In genomic region chr2:27873030-27873429, GRCm38 (mm10) we compare ENCODE assay signal across 18 mouse cellular contexts. TPM values are rescaled to one million over a fixed set of nuclear protein-coding genes. Genes with fewer than 3 reads are reported as not detected.
"Had no signal": no experiment of that assay in that cellular context is flagged by ENCODE, and none has a peak within 500 bp of the region (broad histone marks: within the 10 kb centered on the region; RNA-seq: fewer than 3 reads in every experiment).

No protein-coding gene starts in this region.

- H3K4me1 ChIP-seq: midbrain, embryonic 12.5 days; midbrain, embryonic 15.5 days; neural tube, embryonic 13.5 days had no signal

- H3K4me2 ChIP-seq: liver, embryonic 11.5 days; lung, embryonic 15.5 days; midbrain, embryonic 12.5 days; midbrain, embryonic 15.5 days; neural tube, embryonic 13.5 days had no signal

- H3K9me3 ChIP-seq: lung, embryonic 15.5 days; midbrain, embryonic 12.5 days; midbrain, embryonic 15.5 days; neural tube, embryonic 13.5 days had no signal

- H3K4me3 ChIP-seq: layer of hippocampus, adult 2 months; lung, embryonic 15.5 days; midbrain, embryonic 12.5 days; midbrain, embryonic 15.5 days; neural tube, embryonic 13.5 days had no signal

- H3K27ac ChIP-seq: layer of hippocampus, adult 2 months; liver, embryonic 14.5 days; lung, embryonic 15.5 days; midbrain, embryonic 15.5 days; neural tube, embryonic 13.5 days had no signal

- DNase-seq: kidney, adult 18-20 months; kidney, adult 9 months; kidney, postnatal 14 days; kidney, postnatal 4 days; layer of hippocampus, adult 9-11 months; liver, postnatal 0 days; lung, postnatal 10 days; lung, postnatal 36 days; thymus, adult 18-20 months; thymus, postnatal 36 days had no signal

- H3K27me3 ChIP-seq: lung, embryonic 15.5 days; midbrain, embryonic 15.5 days; neural tube, embryonic 13.5 days had no signal

- H3K9ac ChIP-seq: liver, embryonic 14.5 days; liver, postnatal 0 days; lung, embryonic 15.5 days; midbrain, embryonic 12.5 days; midbrain, embryonic 15.5 days; neural tube, embryonic 13.5 days had no signal

- ATAC-seq: liver, postnatal 0 days; midbrain, embryonic 15.5 days had no signal

- H3K36me3 ChIP-seq: lung, embryonic 15.5 days; midbrain, embryonic 12.5 days; midbrain, embryonic 15.5 days; neural tube, embryonic 13.5 days had no signal

RNA-seq across cellular contexts. Expression of gene Col5a1, which starts 13.2 kb away (rescaled TPM):
- total RNA-seq: neutrophil, adult 5-6 weeks had no signal
